Mouse (Mus musculus) layer of hippocampus, postnatal 10 days (tissue): Measurements from ENCODE around the gene Mrpl43. TPM values are rescaled to one million over a fixed set of nuclear protein-coding genes. Genes with fewer than 3 reads are reported as not detected.
"Not testable (repeated sequence)": the region's sequence is repeated elsewhere in the genome, so short reads cannot be mapped to it uniquely, and the experiment has no call there.

Experiments used
- DNase-seq, 2 experiments: peaks; one replicate each; pipeline ENCODE4 v3.0.0; 2021; ENCODE audit warnings: low spot score in 2 of 2
- long read RNA-seq: library from polyadenylated mRNA; stranded (forward); transcript quantifications from one replicate; pipeline ENCODE4 v2.0.0, GENCODE M21; 2023
- total RNA-seq, 2 experiments: library from RNA; stranded (reverse); gene quantifications; 2 replicates each; pipeline ENCODE4 v1.2.3; 2021

The Mrpl43 gene
- total RNA-seq: 10 to 100 TPM; 45.3 to 48.9 TPM
- long read RNA-seq, transcript Mrpl43-201 (3 exons, 1,398 nt): major isoform, 57 of 68 reads
- long read RNA-seq, partial matches to known transcripts: 2 of 68 reads
- long read RNA-seq, other reads (novel, unspliced or antisense): 6 of 68 reads

DNA sequence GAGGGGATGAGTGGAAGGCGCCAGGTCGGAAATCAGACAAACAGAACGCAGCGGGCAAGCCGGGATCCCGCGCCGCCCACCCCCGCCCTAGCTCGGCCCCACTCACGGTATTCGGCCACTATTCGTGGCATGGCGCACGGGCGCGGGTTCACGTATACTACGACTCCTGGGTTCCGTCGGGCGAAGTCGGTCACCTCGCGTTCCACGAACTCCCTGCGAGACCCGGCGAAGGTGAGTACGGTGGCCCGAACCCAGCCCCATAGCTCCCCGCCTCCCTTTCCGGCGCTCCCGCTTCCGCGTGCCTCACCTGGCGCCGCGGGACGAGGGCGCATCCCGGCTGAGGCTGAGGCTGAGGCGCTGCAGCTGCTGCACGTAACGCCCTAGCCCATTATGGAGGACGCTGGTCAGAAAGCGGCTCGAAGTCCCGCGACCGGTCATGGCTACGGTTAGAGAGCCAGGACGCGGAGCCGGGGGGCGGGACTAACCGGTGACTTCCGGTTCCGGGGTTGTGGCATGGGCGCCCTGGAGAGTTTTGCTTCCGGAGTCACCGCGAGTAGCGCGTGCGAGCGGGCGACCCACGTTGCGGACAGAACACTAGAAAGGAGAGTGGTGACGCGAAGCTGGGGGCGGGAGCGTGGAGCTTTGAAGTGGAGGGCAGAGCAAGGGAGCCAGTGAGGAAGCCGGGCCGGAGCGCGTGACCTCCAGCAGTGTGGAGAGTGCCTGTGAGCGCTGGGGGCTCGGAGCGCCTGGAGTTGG, at the start of gene Mrpl43:
Gene Mrpl43 (minus strand): TSS at position 486 of the 756 bp plus-strand sequence.
- DNase-seq: peak; percentile 97

GRCm38 (mm10) chr19:45054892-45055690, 48.8 kb upstream of the Mrpl43 start:
- DNase-seq: no peak

DNA sequence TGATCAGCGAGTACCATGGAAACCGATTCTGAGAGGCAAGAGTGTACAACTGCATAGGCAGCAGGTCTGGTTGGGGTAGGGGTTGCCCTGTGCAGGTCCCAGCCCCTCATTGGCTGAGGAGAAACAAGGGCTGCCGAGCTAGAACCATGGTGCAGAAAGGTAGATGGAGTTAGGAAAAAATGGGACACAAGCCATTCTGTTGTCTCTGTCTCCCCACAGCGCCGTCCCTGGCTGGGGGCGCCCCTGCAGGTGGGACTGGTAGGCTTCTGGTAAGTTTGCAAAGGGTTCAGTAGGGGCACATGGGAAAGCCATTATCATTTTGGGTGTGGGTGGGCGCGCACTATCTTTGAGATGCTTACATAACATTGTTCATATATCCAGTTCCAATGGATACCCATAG, 47.2 kb upstream of the Mrpl43 start:
- DNase-seq: no peak

GRCm38 (mm10) chr19:45049523-45049922, 43.3 kb upstream of the Mrpl43 start:
- DNase-seq: no peak

- no peak for DNase-seq
Measured at GRCm38 (mm10) chr19:45048644-45049365, 42.6 kb upstream of the Mrpl43 start.

GRCm38 (mm10) chr19:45047935-45048643, 41.8 kb upstream of the Mrpl43 start:
- DNase-seq: peak; percentile 66 to 68

- peak; percentile 95 to 96 for DNase-seq
Measured at GRCm38 (mm10) chr19:45047417-45047934, 41.2 kb upstream of the Mrpl43 start, which contains the start of gene Sfxn3. TSS of gene Sfxn3 (plus strand) at chr19:45047503.

DNA sequence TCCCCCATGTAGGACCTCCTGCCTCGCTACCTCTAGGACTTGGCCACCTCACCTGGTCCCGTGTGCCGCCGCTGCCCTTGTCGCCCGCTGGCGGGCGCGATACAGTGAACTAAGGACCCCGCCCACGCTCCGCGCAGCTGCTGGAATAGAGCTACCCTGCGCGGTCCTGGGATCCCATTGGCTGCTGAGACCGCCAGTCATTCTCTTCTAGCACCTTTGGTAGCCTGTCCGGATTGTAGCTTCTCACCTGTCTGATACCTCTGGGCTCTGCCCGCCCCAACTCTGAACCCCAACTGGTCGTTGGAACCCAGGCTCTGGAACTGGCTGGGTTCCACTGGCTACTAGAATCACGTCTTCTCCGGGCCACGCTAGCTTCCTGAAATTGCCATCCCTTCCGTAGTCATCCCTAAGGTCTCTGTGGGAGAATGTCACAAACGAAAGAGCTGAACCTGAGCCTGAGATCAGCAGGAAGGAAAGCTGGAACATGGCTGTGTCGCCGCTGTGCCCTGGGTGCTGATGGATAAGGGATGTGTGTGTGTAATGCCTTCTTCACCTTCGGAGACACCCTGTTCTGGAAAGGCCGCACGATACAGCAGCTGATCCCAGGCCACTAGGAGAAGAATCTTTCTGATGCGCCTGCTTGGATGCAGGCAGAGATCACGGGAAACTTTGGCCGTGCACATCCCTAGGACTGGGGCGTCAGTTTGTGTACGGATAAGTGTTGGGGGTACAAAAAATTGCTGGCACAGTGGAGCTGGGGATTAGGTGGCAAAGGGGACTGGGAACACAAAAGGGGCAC, 40.5 kb upstream of the Mrpl43 start:
- DNase-seq: peak; percentile 72 to 79

GRCm38 (mm10) chr19:45045651-45046050, 39.4 kb upstream of the Mrpl43 start, which contains the start of gene Pdzd7:
TSS of gene Pdzd7 (minus strand) at chr19:45045717.
- no peak for DNase-seq

DNA sequence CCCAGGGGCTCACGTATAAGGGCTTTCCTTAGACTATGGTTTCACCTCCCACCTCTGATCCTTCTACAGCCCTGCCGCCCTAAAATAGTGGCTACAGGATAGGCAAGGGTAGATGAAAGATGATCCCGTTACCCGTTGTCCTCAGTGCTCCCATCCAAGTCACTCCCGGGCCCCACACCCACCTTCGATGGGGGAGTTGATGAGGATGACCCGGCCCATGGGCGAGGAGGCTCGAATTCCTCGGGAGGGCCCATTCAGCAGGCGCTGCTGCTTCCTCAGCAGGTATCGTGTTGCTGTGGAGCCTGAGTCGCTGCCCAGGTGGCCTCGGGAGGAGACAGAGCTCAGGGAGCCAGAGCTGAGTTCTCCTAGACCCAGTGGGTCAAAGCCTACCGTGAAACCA, 39.0 kb upstream of the Mrpl43 start:
- DNase-seq: no peak

- DNase-seq: no peak
Measured at GRCm38 (mm10) chr19:45044389-45044927, 38.2 kb upstream of the Mrpl43 start.

GRCm38 (mm10) chr19:45040214-45040613, 34.0 kb upstream of the Mrpl43 start:
- no peak for DNase-seq

- DNase-seq: not testable (repeated sequence)
Measured at GRCm38 (mm10) chr19:45038198-45038597, 32.0 kb upstream of the Mrpl43 start.

DNA sequence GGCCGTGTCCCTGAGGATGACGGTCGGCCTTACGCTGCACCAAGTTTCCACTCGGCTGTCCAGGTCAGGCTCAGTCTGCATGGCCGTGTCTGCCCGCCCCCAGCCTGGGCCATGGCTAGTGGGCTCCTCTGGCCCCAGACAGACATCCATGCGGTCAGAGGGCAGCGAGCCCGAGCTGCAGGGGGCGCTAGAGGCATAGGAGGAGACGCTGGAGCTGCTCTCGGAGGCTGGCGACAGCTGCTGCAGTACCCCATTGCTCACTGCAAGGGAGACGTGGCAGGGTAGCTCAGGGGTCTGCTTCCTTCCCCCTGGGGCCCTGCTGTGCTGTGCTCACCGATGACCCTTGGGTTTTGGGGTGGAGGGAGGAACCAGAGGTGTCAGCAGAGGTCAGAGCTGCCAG, 30.6 kb upstream of the Mrpl43 start:
- peak; percentile 60 to 64 for DNase-seq

- no peak for DNase-seq
Measured at GRCm38 (mm10) chr19:45032570-45033332, 26.5 kb upstream of the Mrpl43 start.

DNA sequence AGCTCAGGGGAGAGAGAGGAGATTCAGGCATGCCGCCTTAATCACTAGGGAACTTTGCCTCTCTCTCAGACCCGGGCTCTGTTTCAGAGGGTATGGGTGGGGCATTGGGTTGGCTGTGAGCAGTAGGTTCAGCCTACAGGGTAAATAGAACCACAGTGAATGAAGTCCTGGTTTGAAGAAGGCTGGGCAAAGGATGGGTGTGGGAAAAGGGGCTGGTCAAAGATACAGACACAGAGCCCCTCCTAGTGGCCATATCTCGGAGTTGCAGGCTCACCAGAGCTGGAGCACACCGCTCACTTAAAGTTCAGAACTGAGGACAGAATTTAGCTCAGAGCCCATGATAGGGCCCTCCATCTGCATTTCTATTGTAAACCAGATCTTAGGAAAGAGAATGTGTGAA, 25.5 kb upstream of the Mrpl43 start:
- DNase-seq: peak; percentile 83 to 85

DNA sequence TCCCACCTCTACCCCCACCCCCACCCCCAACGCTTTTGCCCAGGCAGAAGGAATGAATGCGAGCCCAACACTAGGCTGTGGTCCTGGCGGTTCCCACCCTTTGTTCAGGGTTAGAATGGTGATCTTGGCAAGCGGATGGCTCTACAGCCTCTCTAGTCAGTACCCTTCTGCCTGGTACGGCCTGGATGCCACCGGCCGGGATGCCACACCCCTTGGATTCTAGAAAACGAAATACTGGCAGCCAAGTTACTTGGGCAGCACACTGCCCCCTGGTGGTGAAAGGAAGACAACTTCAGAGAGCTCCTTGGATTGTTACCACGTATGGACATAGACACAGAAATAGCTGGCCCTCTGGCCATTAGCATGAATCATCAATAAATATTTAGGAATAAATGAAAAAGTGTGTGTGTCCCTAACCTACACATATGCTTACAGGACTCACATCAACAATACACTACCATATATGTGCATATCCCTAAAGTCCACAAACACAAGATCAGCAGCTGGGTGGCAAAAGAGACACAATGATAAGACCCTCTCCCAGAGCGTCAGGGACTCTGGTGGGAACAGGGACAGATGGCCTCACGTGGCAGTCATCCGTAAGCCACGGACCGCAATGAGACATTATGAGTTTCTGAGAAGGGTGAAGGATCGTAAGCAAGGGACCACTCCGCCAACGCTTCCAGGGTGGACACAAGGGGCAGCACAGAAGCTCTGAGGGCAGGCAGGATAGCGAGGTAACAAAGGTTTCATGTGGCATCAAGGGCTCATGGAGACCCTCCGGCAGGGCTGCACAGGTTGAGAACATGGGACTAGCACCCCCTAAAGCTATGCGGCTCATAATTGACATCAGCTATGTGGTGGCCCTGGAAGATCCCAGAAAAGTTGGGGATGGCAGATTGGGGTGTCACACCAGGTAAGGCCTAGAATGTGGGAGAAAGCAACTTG, 24.8 kb upstream of the Mrpl43 start:
- DNase-seq: peak; percentile 75 to 81
